Mouse (Mus musculus): ENCODE data around the gene Gm2897. TPM values are rescaled to one million over a fixed set of nuclear protein-coding genes. Genes with fewer than 3 reads are reported as not detected.
"Not testable (repeated sequence)": the region's sequence is repeated elsewhere in the genome, so short reads cannot be mapped to it uniquely, and the experiment has no call there.

Gene Gm2897
- total RNA-seq (2021), result under 1 TPM; 0.33 to 0.35 TPM

- intact Hi-C loops (cut with DNase I), result not testable (repeated sequence)
- peak; percentile 9 to 14 for DNase-seq
These were observed at the start of gene Gm2897 for GRCm38 (mm10) chr14:3048727-3049512. Gene Gm2897, plus strand, starts transcription at chr14:3049285.

DNA sequence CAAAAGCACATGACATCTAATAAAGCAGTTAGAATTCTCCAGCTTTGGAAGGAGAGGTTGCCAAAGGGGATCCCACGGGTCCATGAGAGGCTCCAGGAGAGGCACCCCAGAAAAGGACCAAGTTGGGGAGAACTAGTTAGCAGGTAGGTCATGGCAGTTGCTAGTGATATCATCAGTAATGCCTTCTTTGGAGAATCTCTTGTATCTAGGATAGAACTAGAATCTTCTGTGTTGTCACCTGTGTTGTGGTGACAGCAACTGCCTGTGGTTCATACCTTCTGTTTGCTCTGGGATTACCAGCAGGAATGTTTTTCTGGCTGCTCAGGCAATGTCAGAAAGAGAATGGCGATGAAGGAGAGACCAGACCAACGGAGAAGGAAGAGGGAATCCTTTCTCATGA lies 19.4 kb upstream of the Gm2897 start, which contains the start of gene Gm2888:
Gene Gm2888, plus strand, starts transcription at position 301 of the 400 bp plus-strand sequence.
- DNase-seq; intact Hi-C loops (cut with DNase I): not testable (repeated sequence)

GRCm38 (mm10) chr14:3049513-3049800 lies 372 bp downstream of the Gm2897 start:
- intact Hi-C loops (cut with DNase I), result not testable (repeated sequence)
- peak in 1 of 2 experiments; percentile 25 for DNase-seq

DNA sequence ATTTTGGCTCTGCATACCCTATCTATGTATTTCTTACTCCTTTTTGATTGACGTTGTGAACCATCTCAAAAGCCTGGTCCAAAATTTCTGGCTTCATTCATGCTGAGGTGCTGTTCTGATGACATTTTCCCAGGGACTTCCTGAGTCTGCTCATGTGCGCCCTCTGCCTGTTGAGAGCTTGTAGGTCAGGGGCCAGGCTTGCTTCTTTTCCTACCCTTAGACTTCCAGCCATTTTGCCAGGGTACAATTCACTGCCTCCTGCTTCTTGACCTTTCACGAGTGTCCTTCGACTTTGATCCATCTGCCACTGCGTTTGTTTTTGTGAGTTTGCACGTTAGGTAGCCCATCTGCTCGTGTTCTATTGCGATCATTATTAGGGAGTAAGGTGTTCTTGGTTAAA lies 1.0 kb downstream of the Gm2897 start:
- peak in 1 of 2 experiments; percentile 6 for DNase-seq
- intact Hi-C loops (cut with DNase I), result not testable (repeated sequence)

GRCm38 (mm10) chr14:3116051-3116450 lies 67.0 kb downstream of the Gm2897 start:
- peak; percentile 3 to 14 for DNase-seq
- intact Hi-C loops (cut with DNase I), result not testable (repeated sequence)

Other genes with a start within 250 kb of the Gm2897 start
- gene Gm2888, start 19.3 kb upstream of the Gm2897 start, total RNA-seq (2021), result not detected
- gene Gm10340, start 84.7 kb downstream of the Gm2897 start, total RNA-seq (2021), result not detected
- gene Gm5795, start 139.0 kb downstream of the Gm2897 start, total RNA-seq (2021), result not detected
- gene D830030K20Rik, start 159.2 kb downstream of the Gm2897 start, total RNA-seq (2021), result 1 to 10 TPM; 1.5 to 1.6 TPM

Measured in heart, postnatal 36 days (tissue).